Mouse (Mus musculus) neural tube, embryonic 11.5 days (tissue): ENCODE measurements around the gene Zfp428. TPM values are rescaled to one million over a fixed set of nuclear protein-coding genes. Genes with fewer than 3 reads are reported as not detected.
A peak's percentile ranks its signal among the peaks of the same experiment; 100 is the strongest.

Experiments used
- ATAC-seq: fragments of 200-750 bp; cut with Nextera tagmentation; 2 replicates; pipeline ENCODE4 v1.8.0; 2017; ENCODE audit warnings: moderate number of reproducible peaks, mild to moderate bottlenecking, moderate TSS enrichment, moderate library complexity; ENCODE audit not compliant: insufficient read depth, low FRiP score, low TSS enrichment
- DNase-seq: peaks from one replicate; pipeline ENCODE4 v3.0.0-alpha.2; 2015; ENCODE audit warnings: low spot score
- H3K27ac ChIP-seq: fragments of 300-500 bp; sonication (generic); 2 replicates; pipeline ENCODE4 v1.5.1; 2014; ENCODE audit warnings: low read depth, mild to moderate bottlenecking, low read length
- H3K27me3 ChIP-seq: fragments of 300-500 bp; sonication (generic); 2 replicates; pipeline ENCODE4 v1.6.1; 2014; ENCODE audit warnings: mild to moderate bottlenecking, low read length, mixed read lengths; ENCODE audit not compliant: control insufficient read depth, insufficient read depth
- H3K36me3 ChIP-seq: fragments of 300-500 bp; sonication (generic); 2 replicates; pipeline ENCODE4 v1.6.1; 2014; ENCODE audit warnings: mild to moderate bottlenecking, low read length, moderate library complexity, mixed read lengths; ENCODE audit not compliant: control insufficient read depth, insufficient read depth
- H3K4me1 ChIP-seq: fragments of 300-500 bp; sonication (generic); 2 replicates; pipeline ENCODE4 v1.6.1; 2014; ENCODE audit warnings: low read length, mixed read lengths; ENCODE audit not compliant: control insufficient read depth, insufficient read depth
- H3K4me2 ChIP-seq: fragments of 300-500 bp; sonication (generic); 2 replicates; pipeline ENCODE4 v1.6.1; 2014; ENCODE audit warnings: low read depth, mild to moderate bottlenecking, moderate library complexity
- H3K4me3 ChIP-seq: fragments of 300-500 bp; sonication (generic); 2 replicates; pipeline ENCODE4 v1.5.1; 2014; ENCODE audit warnings: low read depth, low read length
- H3K9ac ChIP-seq: fragments of 300-500 bp; sonication (generic); 2 replicates; pipeline ENCODE4 v1.6.1; 2014; ENCODE audit warnings: mild to moderate bottlenecking, low read length
- H3K9me3 ChIP-seq: fragments of 300-500 bp; sonication (generic); 2 replicates; pipeline ENCODE4 v1.6.1; 2016; ENCODE audit warnings: low read length; ENCODE audit not compliant: control insufficient read depth
- WGBS: fragments of 180-500 bp; shearing (Covaris S2); extraction: QIAGEN DNeasy Blood & Tissue Kit; methylation state at CpG from one replicate; pipeline ENCODE4 v1.1.7; 2014; 5-methylcytosine and 5-hydroxymethylcytosine counted together
- polyA plus RNA-seq: library from polyadenylated mRNA; unstranded; fragments of >200 nt; fragmentation: Nextera tagmentation; extraction: Ambion mirVana; gene quantifications from 2 replicates; pipeline ENCODE4 v1.2.1, GENCODE M21; 2014

The Zfp428 gene
- polyA plus RNA-seq, 1 experiment from 2014 or later, result 69.2 TPM

DNA sequence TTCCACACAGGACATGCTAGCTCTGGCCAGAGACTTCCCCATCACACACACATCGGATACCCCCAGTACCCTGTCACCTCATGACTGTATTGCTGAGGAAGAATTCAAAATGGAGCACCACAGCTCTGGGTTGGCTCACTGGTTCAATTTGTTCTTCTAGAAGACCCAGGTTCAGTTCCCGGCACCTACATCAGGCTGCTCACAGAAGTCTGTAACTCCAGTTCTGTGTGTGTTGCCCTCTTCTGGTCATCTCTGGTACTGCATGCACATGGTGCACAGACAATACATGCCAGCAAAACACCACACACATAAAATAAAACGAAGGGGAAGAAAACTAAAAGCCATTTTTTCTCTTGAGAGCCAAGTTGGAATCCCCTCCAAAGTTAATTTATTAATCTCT is 37.7 kb upstream of the Zfp428 start:
- no peaks in the 10 kb centered on the region for H3K36me3 ChIP-seq
- no peak overlapping the region for H3K4me2 ChIP-seq
- H3K4me3 ChIP-seq, result no peak overlapping the region
- 92% methylated on average over 3 of the region's 3 CpGs for WGBS
- no peaks in the 10 kb centered on the region for H3K27me3 ChIP-seq
- H3K9ac ChIP-seq, result no peak overlapping the region
- 0 out of 2 replicates have a peak, but pooled peaks cover 3% of the 10 kb centered on the region for H3K9me3 ChIP-seq
- no peak overlapping the region for H3K27ac ChIP-seq
- no peaks in the 10 kb centered on the region for H3K4me1 ChIP-seq
- DNase-seq, result no peak
- no peak for ATAC-seq

DNA sequence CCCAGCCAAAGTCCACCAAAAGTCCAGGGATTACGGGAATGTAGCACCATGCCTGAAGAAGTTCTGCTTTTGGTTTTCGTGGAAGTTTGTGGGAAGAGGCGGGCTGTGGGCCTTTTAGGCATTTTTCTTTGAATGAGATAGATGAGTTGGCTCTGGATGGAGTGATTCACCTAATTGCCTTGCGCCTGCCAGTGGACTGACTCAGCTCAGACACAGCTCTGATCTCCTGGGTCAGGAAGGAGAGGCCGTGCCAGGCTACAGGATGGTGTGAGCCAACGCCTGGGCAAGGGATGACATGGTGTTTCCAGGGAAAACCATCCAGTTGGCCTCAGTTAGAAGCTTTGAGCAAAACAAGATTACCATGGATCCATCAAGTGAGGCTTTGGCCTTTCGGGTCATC is 36.5 kb upstream of the Zfp428 start:
- no peaks in the 10 kb centered on the region for H3K36me3 ChIP-seq
- ATAC-seq (no peak), DNase-seq (no peak)
- 92% methylated on average over 7 of the region's 7 CpGs for WGBS
- 0 out of 2 replicates have a peak, but pooled peaks cover 3% of the 10 kb centered on the region for H3K9me3 ChIP-seq
- no peak overlapping the region for H3K9ac ChIP-seq
- H3K27me3 ChIP-seq, result no peaks in the 10 kb centered on the region
- no peak overlapping the region for H3K27ac ChIP-seq
- H3K4me2 ChIP-seq, result no peak overlapping the region
- H3K4me3 ChIP-seq, result no peak overlapping the region
- no peaks in the 10 kb centered on the region for H3K4me1 ChIP-seq

DNA sequence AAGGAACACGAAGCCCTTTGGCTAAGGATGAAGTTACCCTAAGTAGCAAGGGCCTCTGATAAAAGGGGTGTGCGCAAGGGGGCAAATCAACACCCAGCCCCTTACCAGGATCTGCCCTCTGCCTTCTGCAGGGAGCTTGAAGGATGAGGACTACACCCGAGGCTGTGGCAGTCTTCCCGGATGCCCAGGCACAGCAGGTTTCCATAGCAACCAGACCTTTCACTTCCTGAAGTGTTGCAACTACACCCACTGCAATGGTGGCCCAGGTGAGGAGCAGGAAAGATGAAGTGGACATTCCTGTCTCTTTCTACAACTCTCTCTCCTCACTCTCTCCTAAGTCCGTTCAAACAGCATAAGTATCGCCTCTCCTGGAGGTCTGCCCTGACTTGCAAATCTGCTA is 34.4 kb upstream of the Zfp428 start:
- Histone ChIP-seq H3K27ac (no peak overlapping the region), H3K36me3 (no peaks in the 10 kb centered on the region), H3K27me3 (no peaks in the 10 kb centered on the region), H3K9ac (no peak overlapping the region), H3K4me2 (no peak overlapping the region), H3K4me1 (no peaks in the 10 kb centered on the region), H3K9me3 (0 out of 2 replicates have a peak, but pooled peaks cover 3% of the 10 kb centered on the region), H3K4me3 (no peak overlapping the region)
- DNase-seq (no peak), ATAC-seq (no peak)
- 87% methylated on average over 6 of the region's 6 CpGs for WGBS

DNA sequence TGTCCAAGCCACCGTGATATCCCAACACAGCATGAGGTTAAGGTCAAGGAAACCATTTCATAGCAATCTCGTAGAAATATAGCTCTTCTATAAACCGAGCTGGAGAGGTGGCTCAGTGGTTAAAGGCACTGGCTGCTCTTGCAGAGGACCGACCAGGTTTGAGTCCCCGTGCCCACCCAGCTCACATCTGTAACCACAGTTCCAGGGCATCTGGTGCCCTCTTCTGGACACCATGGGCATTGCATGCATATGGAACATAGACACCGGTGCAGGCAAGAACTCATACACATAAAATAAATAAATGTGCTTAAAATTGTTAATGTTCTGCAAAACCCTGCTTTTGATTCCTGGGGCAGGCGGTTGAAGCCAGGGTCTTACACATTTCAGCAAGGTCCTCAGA is 33.9 kb upstream of the Zfp428 start:
- no peaks in the 10 kb centered on the region for H3K27me3 ChIP-seq
- WGBS, result 75% methylated on average over 7 of the region's 7 CpGs
- H3K4me2 ChIP-seq, result no peak overlapping the region
- no peak overlapping the region for H3K4me3 ChIP-seq
- H3K9me3 ChIP-seq, result 0 out of 2 replicates have a peak, but pooled peaks cover 3% of the 10 kb centered on the region
- H3K36me3 ChIP-seq, result no peaks in the 10 kb centered on the region
- H3K4me1 ChIP-seq, result no peaks in the 10 kb centered on the region
- DNase-seq (no peak), ATAC-seq (no peak)
- no peak overlapping the region for H3K9ac ChIP-seq
- no peak overlapping the region for H3K27ac ChIP-seq

DNA sequence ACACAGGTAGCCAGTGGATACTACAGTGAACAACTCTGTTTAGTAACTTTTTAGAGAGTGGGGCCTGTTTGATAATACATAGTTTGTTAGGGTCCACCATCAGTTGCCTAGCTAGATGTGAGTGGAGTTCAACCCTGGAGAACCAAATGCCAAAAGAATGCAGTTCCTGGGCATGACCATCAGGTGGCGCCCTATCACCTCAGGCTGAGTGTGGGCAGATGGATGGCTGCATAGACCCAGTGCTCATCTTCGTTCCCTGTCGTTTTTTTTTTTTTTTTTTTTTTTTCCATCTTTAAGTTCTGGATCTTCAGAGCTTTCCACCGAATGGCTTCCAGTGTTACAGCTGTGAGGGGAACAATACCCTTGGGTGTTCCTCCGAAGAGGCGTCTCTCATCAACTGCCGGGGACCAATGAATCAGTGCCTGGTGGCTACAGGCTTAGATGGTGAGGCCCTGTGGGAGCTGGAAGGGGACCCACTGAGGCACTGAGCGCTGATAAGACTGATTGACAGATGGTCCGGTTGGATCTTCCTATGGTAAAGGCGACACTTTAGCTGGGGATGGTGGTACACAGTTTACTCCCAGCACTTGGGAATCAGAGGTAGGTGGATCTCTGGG is 32.8 kb upstream of the Zfp428 start:
- Histone ChIP-seq H3K9ac (no peak overlapping the region), H3K27me3 (no peaks in the 10 kb centered on the region), H3K4me2 (no peak overlapping the region), H3K9me3 (0 out of 2 replicates have a peak, but pooled peaks cover 3% of the 10 kb centered on the region), H3K36me3 (no peaks in the 10 kb centered on the region), H3K4me3 (no peak overlapping the region), H3K27ac (no peak overlapping the region), H3K4me1 (no peaks in the 10 kb centered on the region)
- ATAC-seq (0 out of 2 replicates have a peak, but pooled peaks have one; percentile 45), DNase-seq (peak; percentile 45)
- 54% methylated on average over 10 of the region's 10 CpGs for WGBS

DNA sequence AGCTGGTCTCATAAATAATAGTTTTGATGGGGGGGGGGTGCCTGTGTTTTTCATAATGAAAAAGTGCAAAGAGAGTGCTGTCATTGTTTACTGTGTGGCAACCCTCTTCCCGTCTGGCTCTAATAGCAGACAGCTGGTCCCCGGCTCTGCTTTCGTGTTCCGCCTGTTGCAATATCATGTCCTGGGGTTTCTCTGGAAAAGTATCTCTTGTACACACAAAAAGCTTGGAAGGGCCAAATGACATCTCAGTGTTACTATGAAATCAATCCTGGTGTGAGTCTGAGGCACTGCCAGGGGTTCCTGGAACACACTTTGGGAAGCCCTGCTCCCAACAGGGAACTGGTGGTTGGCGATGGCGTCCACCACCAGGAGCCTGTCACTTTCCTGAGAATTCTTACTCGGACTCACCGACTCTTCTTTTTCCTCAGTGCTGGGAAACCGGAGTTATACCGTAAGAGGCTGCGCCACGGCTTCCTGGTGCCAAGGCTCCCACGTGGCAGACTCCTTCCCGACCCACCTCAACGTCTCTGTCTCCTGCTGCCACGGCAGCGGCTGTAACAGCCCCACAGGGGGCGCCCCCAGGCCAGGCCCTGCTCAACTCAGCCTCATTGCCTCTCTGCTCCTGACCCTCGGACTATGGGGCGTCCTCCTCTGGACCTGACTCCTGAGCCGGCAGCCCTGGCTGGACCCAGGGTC is 31.8 kb upstream of the Zfp428 start:
- H3K4me2 ChIP-seq, result no peak overlapping the region

DNA sequence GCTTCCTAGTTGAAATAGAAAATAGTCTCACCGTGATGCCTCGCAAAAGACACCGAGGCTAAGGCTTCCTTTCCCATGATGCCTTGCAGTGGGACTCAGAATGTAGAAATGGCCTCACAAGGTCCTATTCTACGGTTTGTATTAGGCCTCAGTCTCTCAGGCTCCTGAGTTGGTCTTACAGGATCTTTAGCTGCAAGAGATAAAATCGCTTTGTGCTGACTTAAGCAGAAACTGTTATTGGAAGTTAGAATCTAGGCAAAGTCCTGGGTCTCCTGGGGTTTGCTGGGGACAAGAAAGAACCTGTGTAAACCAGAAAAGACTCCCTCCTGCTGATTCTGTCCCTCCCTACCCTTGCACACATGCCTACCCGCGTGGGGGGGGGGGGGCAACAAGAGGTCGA is 30.5 kb upstream of the Zfp428 start:
- H3K4me2 ChIP-seq, result no peak overlapping the region
- H3K4me3 ChIP-seq, result no peak overlapping the region
- peaks cover 5% of the 10 kb centered on the region for H3K4me1 ChIP-seq
- ATAC-seq (no peak), DNase-seq (no peak)
- H3K27ac ChIP-seq, result no peak overlapping the region
- WGBS, result 76% methylated on average over 8 of the region's 8 CpGs
- H3K9ac ChIP-seq, result no peak overlapping the region
- 0 out of 2 replicates have a peak, but pooled peaks cover 2% of the 10 kb centered on the region for H3K27me3 ChIP-seq
- no peaks in the 10 kb centered on the region for H3K9me3 ChIP-seq
- H3K36me3 ChIP-seq, result no peaks in the 10 kb centered on the region

More for the DNA sequence above, 31.8 kb upstream of the Zfp428 start:
- Histone ChIP-seq H3K27me3 (no peaks in the 10 kb centered on the region), H3K4me3 (no peak overlapping the region), H3K9me3 (no peaks in the 10 kb centered on the region), H3K36me3 (no peaks in the 10 kb centered on the region), H3K4me1 (no peaks in the 10 kb centered on the region), H3K9ac (no peak overlapping the region), H3K27ac (no peak overlapping the region)
- ATAC-seq (0 out of 2 replicates have a peak, but pooled peaks have one; percentile 42), DNase-seq (peak; percentile 28)
- 35% methylated on average over 21 of the region's 21 CpGs for WGBS

DNA sequence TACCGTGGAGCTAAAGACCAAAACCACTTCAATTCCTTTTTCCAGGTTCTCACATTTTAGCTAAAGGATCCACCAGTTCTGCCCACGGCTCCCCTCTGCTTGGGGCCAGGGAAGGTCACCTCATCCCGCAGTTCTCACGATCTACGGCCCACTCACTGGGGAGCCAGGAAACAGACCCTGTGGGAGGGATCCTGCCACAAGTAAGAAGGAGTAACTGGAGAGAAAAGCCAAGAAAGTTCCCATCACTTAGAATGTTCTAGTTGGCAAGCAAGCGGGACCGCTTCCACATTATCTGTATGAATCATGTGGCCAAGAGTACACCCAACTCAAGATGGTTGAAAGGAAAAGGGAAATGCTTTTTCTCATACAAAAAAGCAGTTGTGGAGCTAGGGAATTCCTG is 29.9 kb upstream of the Zfp428 start:
- H3K9ac ChIP-seq, result no peak overlapping the region
- no peak overlapping the region for H3K4me2 ChIP-seq
- ATAC-seq, result no peak
- no peak overlapping the region for H3K27ac ChIP-seq
- H3K36me3 ChIP-seq, result no peaks in the 10 kb centered on the region
- H3K4me3 ChIP-seq, result no peak overlapping the region
- H3K4me1 ChIP-seq, result peaks cover 5% of the 10 kb centered on the region
- no peak for DNase-seq
- 81% methylated on average over 7 of the region's 7 CpGs for WGBS
- no peaks in the 10 kb centered on the region for H3K9me3 ChIP-seq
- 0 out of 2 replicates have a peak, but pooled peaks cover 2% of the 10 kb centered on the region for H3K27me3 ChIP-seq

DNA sequence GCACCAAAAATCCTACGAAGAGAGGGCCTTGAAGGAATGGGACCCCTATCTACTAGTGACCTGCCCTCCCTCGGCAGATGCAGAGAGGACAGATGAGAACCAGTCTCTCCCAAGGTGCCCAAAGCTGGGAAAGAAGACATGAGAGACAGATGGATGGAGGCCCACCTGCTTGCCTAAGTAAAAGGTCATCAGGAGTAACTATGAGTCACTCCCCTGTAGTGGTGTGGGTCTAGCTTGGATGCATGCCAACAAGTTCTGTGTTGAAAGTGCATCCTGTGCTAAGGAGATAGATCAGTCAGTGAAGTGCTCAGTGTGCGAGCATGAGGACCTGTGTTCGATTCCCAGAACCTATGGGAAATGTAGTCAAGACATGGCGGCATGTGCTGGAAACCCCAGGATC is 27.9 kb upstream of the Zfp428 start:
- ATAC-seq (no peak), DNase-seq (no peak)
- Histone ChIP-seq H3K4me1 (peaks cover 9% of the 10 kb centered on the region), H3K4me3 (no peak overlapping the region), H3K9ac (no peak overlapping the region), H3K36me3 (no peaks in the 10 kb centered on the region), H3K9me3 (no peaks in the 10 kb centered on the region), H3K27ac (no peak overlapping the region), H3K4me2 (no peak overlapping the region), H3K27me3 (0 out of 2 replicates have a peak, but pooled peaks cover 2% of the 10 kb centered on the region)
- 93% methylated on average over 5 of the region's 5 CpGs for WGBS
